Mouse (Mus musculus): ENCODE measurements around the gene Foxe3. TPM values are rescaled to one million over a fixed set of nuclear protein-coding genes. Genes with fewer than 3 reads are reported as not detected.

Foxe3 gene
- total and polyA plus RNA-seq, 3 experiments = not detected

- peaks cover 2% of the 10 kb centered on the region for H3K9me3 ChIP-seq (replicated peaks; ENCODE audit: low read length)
- H3K9ac ChIP-seq (ENCODE audit: insufficient read depth, low read depth) = no peak overlapping the region
- dilution Hi-C loops (cut with MboI; ENCODE audit: extremely low pct_ligation_motif_present, extremely low pct_unique_long_range_greater_than_20kb, low sequenced_read_pairs) = no loop called here
- no peaks in the 10 kb centered on the region for H3K79me2 ChIP-seq (replicated peaks; ENCODE audit: control insufficient read depth, extremely low read depth, insufficient read depth, poor library complexity, severe bottlenecking)
- H3K4me1 ChIP-seq (ENCODE audit: control insufficient read depth in 1 of 2, insufficient read depth in 2 of 2) = no peaks in the 10 kb centered on the region
- DNase-seq (ENCODE audit: extremely low read depth) = no peak
- no peak overlapping the region for H3K27ac ChIP-seq (ENCODE audit: insufficient read depth, low read depth)
- H3K27me3 ChIP-seq (replicated peaks) = peaks cover 79% of the 10 kb centered on the region
- in situ Hi-C loops (cut with MboI; ENCODE audit: low pct_ligation_motif_present, low pct_unique_long_range_greater_than_20kb, low sequenced_read_pairs) = no loop called here
- no peak overlapping the region for H3K4me2 ChIP-seq (ENCODE audit: insufficient read depth, low read depth, poor library complexity, severe bottlenecking)
- no peak overlapping the region for H3K4me3 ChIP-seq (replicated peaks in 1 of 3; ENCODE audit: low read depth in 2 of 3, low read length in 2 of 3, poor library complexity in 1 of 3)
- TF ChIP-seq SIN3A (IDR thresholded peaks at IDR 0.05; ENCODE audit: low read length) (no peak), MYC (IDR thresholded peaks at IDR 0.05; ENCODE audit: low read depth, low read length) (no peak)
- no peaks in the 10 kb centered on the region for H3K36me3 ChIP-seq (replicated peaks in 1 of 2; ENCODE audit: control insufficient read depth in 1 of 2, insufficient read depth in 1 of 2, low read length in 1 of 2)
Observed at GRCm38 (mm10) chr4:114901643-114902351, 24.0 kb downstream of the Foxe3 start.

GRCm38 (mm10) chr4:114900866-114901642 lies 24.8 kb downstream of the Foxe3 start:
- no peak overlapping the region for H3K9ac ChIP-seq (ENCODE audit: insufficient read depth, low read depth)
- in situ Hi-C loops (cut with MboI; ENCODE audit: low pct_ligation_motif_present, low pct_unique_long_range_greater_than_20kb, low sequenced_read_pairs) (no loop called here), dilution Hi-C loops (cut with MboI; ENCODE audit: extremely low pct_ligation_motif_present, extremely low pct_unique_long_range_greater_than_20kb, low sequenced_read_pairs) (no loop called here)
- no peak for DNase-seq (ENCODE audit: extremely low read depth)
- no peak overlapping the region for H3K27ac ChIP-seq (ENCODE audit: insufficient read depth, low read depth)
- no peak overlapping the region for H3K4me3 ChIP-seq (replicated peaks in 1 of 3; ENCODE audit: low read depth in 2 of 3, low read length in 2 of 3, poor library complexity in 1 of 3)
- H3K4me1 ChIP-seq (ENCODE audit: control insufficient read depth in 1 of 2, insufficient read depth in 2 of 2) = no peaks in the 10 kb centered on the region
- H3K27me3 ChIP-seq (replicated peaks) = peaks cover 85% of the 10 kb centered on the region
- H3K4me2 ChIP-seq (ENCODE audit: insufficient read depth, low read depth, poor library complexity, severe bottlenecking) = no peak overlapping the region
- peaks cover under 1% of the 10 kb centered on the region for H3K9me3 ChIP-seq (replicated peaks; ENCODE audit: low read length)
- H3K79me2 ChIP-seq (replicated peaks; ENCODE audit: control insufficient read depth, extremely low read depth, insufficient read depth, poor library complexity, severe bottlenecking) = no peaks in the 10 kb centered on the region
- H3K36me3 ChIP-seq (replicated peaks in 1 of 2; ENCODE audit: control insufficient read depth in 1 of 2, insufficient read depth in 1 of 2, low read length in 1 of 2) = no peaks in the 10 kb centered on the region
- TF ChIP-seq TBP (conservative IDR thresholded peaks at IDR 0.05; ENCODE audit: low read depth, low read length) (no peak), USF1 (IDR thresholded peaks at IDR 0.05; ENCODE audit: low read depth, low read length) (no peak), RAD21 (IDR thresholded peaks at IDR 0.05; ENCODE audit: low read depth, low read length) (no peak), ZC3H11A (IDR thresholded peaks at IDR 0.05; ENCODE audit: low read depth, low read length) (no peak), UBTF (IDR thresholded peaks at IDR 0.05; ENCODE audit: low read depth, low read length) (no peak), PAX5 (IDR thresholded peaks at IDR 0.05; ENCODE audit: low read length) (no peak), HCFC1 (IDR thresholded peaks at IDR 0.05; ENCODE audit: low read depth, low read length) (no peak), ZNF384 (IDR thresholded peaks at IDR 0.05; ENCODE audit: low read depth, low read length) (no peak), ZKSCAN1 (IDR thresholded peaks at IDR 0.05; ENCODE audit: borderline replicate concordance, low read depth, low read length) (no peak), KAT2A (IDR thresholded peaks at IDR 0.05; ENCODE audit: insufficient replicate concordance, low read length) (no peak), CTCF (conservative IDR thresholded peaks at IDR 0.05 in 1 of 2, IDR thresholded peaks at IDR 0.05 in 1 of 2; ENCODE audit: low read depth in 2 of 2, low read length in 2 of 2) (no peak), MAFK (IDR thresholded peaks at IDR 0.05; ENCODE audit: insufficient replicate concordance, low read length) (no peak)
